Mouse (Mus musculus) erythroblast, embryonic 14.5 days (primary cell): ENCODE results near the gene Ccdc162. TPM values are rescaled to one million over a fixed set of nuclear protein-coding genes. Genes with fewer than 3 reads are reported as not detected.

Source experiments
- H3K27me3 ChIP-seq: 2 replicates; pipeline ENCODE4 v1.6.1; 2012; ENCODE audit warnings: inconsistent platforms; ENCODE audit not compliant: control insufficient read depth
- H3K36me3 ChIP-seq: 2 replicates; pipeline ENCODE4 v1.6.1; 2012; ENCODE audit warnings: mild to moderate bottlenecking, inconsistent platforms; ENCODE audit not compliant: control insufficient read depth
- H3K4me1 ChIP-seq: 2 replicates; pipeline ENCODE4 v1.6.1; 2012; ENCODE audit warnings: inconsistent platforms; ENCODE audit not compliant: control insufficient read depth
- H3K4me3 ChIP-seq: replicated peaks from 2 replicates; pipeline ENCODE3; 2012; ENCODE audit warnings: moderate library complexity, mild to moderate bottlenecking, inconsistent platforms
- H3K9me3 ChIP-seq: 2 replicates; pipeline ENCODE4 v1.6.1; 2012; ENCODE audit warnings: low read length, inconsistent platforms, mixed read lengths; ENCODE audit not compliant: control insufficient read depth
- GATA1 ChIP-seq: IDR thresholded peaks from 2 replicates; pipeline ENCODE4 v1.6.1; 2012; ENCODE audit warnings: low read length, inconsistent platforms, mixed read lengths
- TAL1 ChIP-seq: IDR thresholded peaks from 3 replicates; pipeline ENCODE4 v1.6.1; 2012; ENCODE audit warnings: low read length, inconsistent platforms, mixed read lengths
- polyA plus RNA-seq: library from polyadenylated mRNA; stranded (reverse); fragments of >175 nt; gene quantifications from 2 replicates; pipeline ENCODE4 v1.2.3, GENCODE M21; 2012

Gene Ccdc162
- polyA plus RNA-seq, 1 experiment: not detected

DNA sequence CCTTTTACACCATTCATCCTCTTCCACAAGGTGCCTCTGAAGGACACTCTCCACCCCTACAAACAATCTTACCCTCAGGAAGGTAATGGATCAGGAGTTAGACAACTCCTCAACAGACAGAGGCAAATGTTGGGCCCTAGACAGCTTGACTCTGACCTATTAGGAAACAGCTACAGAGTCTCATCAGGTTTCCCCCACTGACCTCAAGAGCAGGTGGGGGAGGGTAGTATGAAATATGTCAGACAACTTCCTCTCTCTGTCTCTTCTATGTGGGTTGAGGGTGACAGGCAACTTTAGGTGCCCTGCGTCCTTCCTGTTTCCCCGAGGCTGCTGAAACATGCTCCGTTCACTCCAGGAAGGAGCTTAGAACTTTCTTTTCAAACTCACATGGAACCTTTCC, 120.9 kb downstream of the Ccdc162 start:
- H3K4me1 ChIP-seq: peaks cover 6% of the 10 kb centered on the region
- no peaks in the 10 kb centered on the region for H3K27me3 ChIP-seq
- TF ChIP-seq GATA1: no peak
- TF ChIP-seq TAL1: no peak
- H3K4me3 ChIP-seq: no peak overlapping the region
- no peaks in the 10 kb centered on the region for H3K9me3 ChIP-seq
- H3K36me3 ChIP-seq: no peaks in the 10 kb centered on the region

GRCm38 (mm10) chr10:41594957-41595356, 121.5 kb downstream of the Ccdc162 start:
- Histone ChIP-seq H3K4me3 (no peak overlapping the region), H3K4me1 (peaks cover 6% of the 10 kb centered on the region), H3K27me3 (no peaks in the 10 kb centered on the region), H3K9me3 (no peaks in the 10 kb centered on the region), H3K36me3 (no peaks in the 10 kb centered on the region)
- no peak for TF ChIP-seq TAL1
- no peak for TF ChIP-seq GATA1

- H3K36me3 ChIP-seq: no peaks in the 10 kb centered on the region
- H3K4me3 ChIP-seq: no peak overlapping the region
- no peaks in the 10 kb centered on the region for H3K9me3 ChIP-seq
- H3K4me1 ChIP-seq: peaks cover 6% of the 10 kb centered on the region
- no peak for TF ChIP-seq TAL1
- TF ChIP-seq GATA1: no peak
- no peaks in the 10 kb centered on the region for H3K27me3 ChIP-seq
These were observed 122.0 kb downstream of the Ccdc162 start for GRCm38 (mm10) chr10:41594433-41594832.

GRCm38 (mm10) chr10:41588616-41589015, 127.8 kb downstream of the Ccdc162 start:
- Histone ChIP-seq H3K9me3 (no peaks in the 10 kb centered on the region), H3K4me1 (no peaks in the 10 kb centered on the region)
- no peak for TF ChIP-seq TAL1

DNA sequence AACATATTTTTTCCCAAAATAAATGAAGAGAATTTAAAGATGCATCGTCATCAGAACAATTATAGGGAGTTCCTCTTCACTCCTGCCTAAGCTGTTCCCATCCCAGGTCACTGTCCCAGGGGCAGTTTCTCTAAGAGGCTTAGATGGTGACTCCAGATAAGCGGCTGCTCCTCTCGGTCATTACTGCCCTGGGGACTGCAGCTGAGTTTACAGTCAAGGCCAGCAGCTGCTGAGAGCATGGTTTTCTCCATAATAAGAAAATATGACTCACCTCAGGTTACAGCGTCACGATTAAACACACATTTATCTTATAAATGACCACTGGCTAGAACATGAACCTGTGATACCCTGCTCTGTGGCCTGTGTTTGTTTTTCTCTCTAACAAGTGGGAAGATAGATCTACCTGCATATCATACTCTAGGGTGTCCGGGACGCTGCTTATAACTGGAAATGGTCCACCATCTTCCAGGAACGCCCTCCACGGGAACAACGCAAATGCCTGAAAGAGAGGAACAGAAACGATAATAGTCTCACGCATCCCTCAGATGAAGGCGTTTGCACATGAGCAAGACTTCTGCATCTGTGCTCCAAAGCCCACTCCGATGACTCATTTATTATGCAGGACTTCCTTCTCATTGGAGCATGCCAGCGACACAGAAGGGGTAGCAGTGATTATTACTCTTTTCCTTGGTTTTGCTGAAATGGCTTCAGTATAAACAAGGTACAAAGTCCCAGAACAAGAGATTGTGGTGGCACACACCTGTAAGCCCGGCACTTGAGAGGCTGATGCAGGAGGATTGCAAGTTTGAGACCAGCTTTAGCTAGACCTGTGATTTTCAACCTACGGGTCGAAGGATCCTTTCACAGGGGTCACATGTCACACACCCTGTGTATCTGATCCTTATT, 129.2 kb downstream of the Ccdc162 start:
- Histone ChIP-seq H3K9me3 (no peaks in the 10 kb centered on the region), H3K36me3 (no peaks in the 10 kb centered on the region), H3K4me1 (no peaks in the 10 kb centered on the region), H3K27me3 (no peaks in the 10 kb centered on the region), H3K4me3 (no peak overlapping the region)
- no peak for TF ChIP-seq GATA1
- TF ChIP-seq TAL1: no peak

More at GRCm38 (mm10) chr10:41588616-41589015, 127.8 kb downstream of the Ccdc162 start:
- Histone ChIP-seq H3K36me3 (no peaks in the 10 kb centered on the region), H3K27me3 (no peaks in the 10 kb centered on the region), H3K4me3 (no peak overlapping the region)

- Histone ChIP-seq H3K9me3 (no peaks in the 10 kb centered on the region), H3K4me3 (no peak overlapping the region), H3K4me1 (no peaks in the 10 kb centered on the region), H3K36me3 (no peaks in the 10 kb centered on the region), H3K27me3 (no peaks in the 10 kb centered on the region)
- TF ChIP-seq TAL1 (no peak), GATA1 (no peak)
These were observed 133.1 kb downstream of the Ccdc162 start for GRCm38 (mm10) chr10:41583383-41583782.

GRCm38 (mm10) chr10:41582901-41583361, 133.5 kb downstream of the Ccdc162 start:
- Histone ChIP-seq H3K27me3 (no peaks in the 10 kb centered on the region), H3K4me3 (no peak overlapping the region), H3K36me3 (no peaks in the 10 kb centered on the region), H3K9me3 (no peaks in the 10 kb centered on the region), H3K4me1 (no peaks in the 10 kb centered on the region)
- TF ChIP-seq TAL1: no peak
- no peak for TF ChIP-seq GATA1

GRCm38 (mm10) chr10:41580441-41580840, 136.0 kb downstream of the Ccdc162 start:
- Histone ChIP-seq H3K9me3 (no peaks in the 10 kb centered on the region), H3K4me1 (no peaks in the 10 kb centered on the region), H3K27me3 (no peaks in the 10 kb centered on the region), H3K36me3 (no peaks in the 10 kb centered on the region), H3K4me3 (no peak overlapping the region)
- TF ChIP-seq TAL1 (no peak), GATA1 (no peak)

DNA sequence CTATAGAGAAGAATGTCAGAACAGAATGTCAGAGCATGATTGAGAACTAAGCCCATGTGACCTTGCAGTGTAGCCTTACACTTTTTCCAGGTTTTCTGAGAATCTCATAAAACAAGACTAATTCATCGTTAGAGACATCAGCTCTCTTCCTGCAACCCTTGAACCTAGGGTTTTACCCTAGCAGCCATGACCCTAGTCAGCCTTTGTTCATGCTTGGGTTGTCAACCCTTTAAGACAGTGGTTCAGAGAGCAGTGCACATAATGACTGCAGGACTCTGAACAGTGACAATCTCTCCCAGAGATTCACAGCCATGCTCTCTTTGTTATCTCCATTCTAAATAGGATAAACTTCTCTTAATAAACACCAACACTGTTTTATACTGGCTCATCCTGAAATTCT, 137.9 kb downstream of the Ccdc162 start:
- Histone ChIP-seq H3K36me3 (no peaks in the 10 kb centered on the region), H3K9me3 (no peaks in the 10 kb centered on the region), H3K27me3 (no peaks in the 10 kb centered on the region), H3K4me3 (no peak overlapping the region), H3K4me1 (no peaks in the 10 kb centered on the region)
- no peak for TF ChIP-seq GATA1
- no peak for TF ChIP-seq TAL1

- H3K9me3 ChIP-seq: no peaks in the 10 kb centered on the region
- no peaks in the 10 kb centered on the region for H3K36me3 ChIP-seq
- H3K4me3 ChIP-seq: no peak overlapping the region
- no peaks in the 10 kb centered on the region for H3K4me1 ChIP-seq
- TF ChIP-seq TAL1 (no peak), GATA1 (no peak)
- no peaks in the 10 kb centered on the region for H3K27me3 ChIP-seq
These were observed 140.1 kb downstream of the Ccdc162 start for GRCm38 (mm10) chr10:41576328-41576833.
